24 mouse cellular contexts compared by ENCODE assay signal in genomic region chr19:41421264-41421663, GRCm38 (mm10). TPM values are rescaled to one million over a fixed set of nuclear protein-coding genes. Genes with fewer than 3 reads are reported as not detected.
A peak's percentile ranks its signal among the peaks of the same experiment; 100 is the strongest.
DNase-seq lines count a peak whose midpoint lies in the region; ATAC-seq lines count a peak whose summit lies in the region.
"Had no signal": no experiment of that assay in that cellular context is flagged by ENCODE, and none has a peak within 500 bp of the region (broad histone marks: within the 10 kb centered on the region; RNA-seq: fewer than 3 reads in every experiment).

No protein-coding gene starts in this region.

- no peak for ATAC-seq in liver, embryonic 11.5 days (replicated peaks; ENCODE audit: low FRiP score)
- ATAC-seq in granulocyte monocyte progenitor cell, adult 5-6 weeks (replicated peaks; ENCODE audit: poor library complexity, severe bottlenecking), result peak; percentile 57
- no peak for ATAC-seq in intestine, embryonic 16.5 days
- ATAC-seq in hindbrain, embryonic 12.5 days (ENCODE audit: low FRiP score), result no peak
- ATAC-seq: CD4-positive, CD25-positive, alpha-beta regulatory T cell, adult 4 months; forebrain, embryonic 14.5 days; forebrain, postnatal 0 days; hindbrain, postnatal 0 days; inflammation-experienced regulatory T-cells, adult 6 months; intestine, postnatal 0 days had no signal

- H3K27ac ChIP-seq in liver, embryonic 11.5 days (ENCODE audit: low read depth, low read length), result no peak overlapping the region
- H3K27ac ChIP-seq in intestine, embryonic 16.5 days (ENCODE audit: low read length), result no peak overlapping the region
- H3K27ac ChIP-seq in hindbrain, embryonic 12.5 days, result no peak overlapping the region
- H3K27ac ChIP-seq: embryonic facial prominence, embryonic 12.5 days; embryonic facial prominence, embryonic 15.5 days; hindbrain, embryonic 10.5 days; hindbrain, embryonic 14.5 days; hindbrain, postnatal 0 days had no signal

- no peaks in the 10 kb centered on the region for H3K4me1 ChIP-seq in liver, embryonic 11.5 days (replicated peaks; ENCODE audit: control insufficient read depth, insufficient read depth, low read length)
- no peaks in the 10 kb centered on the region for H3K4me1 ChIP-seq in intestine, embryonic 16.5 days (ENCODE audit: control insufficient read depth, insufficient read depth, low read length)
- H3K4me1 ChIP-seq in hindbrain, embryonic 12.5 days, result no peaks in the 10 kb centered on the region
- H3K4me1 ChIP-seq: embryonic facial prominence, embryonic 12.5 days; embryonic facial prominence, embryonic 15.5 days had no signal

- H3K9me3 ChIP-seq in liver, embryonic 11.5 days (ENCODE audit: control insufficient read depth, low read length), result no peaks in the 10 kb centered on the region
- no peaks in the 10 kb centered on the region for H3K9me3 ChIP-seq in intestine, embryonic 16.5 days (ENCODE audit: control insufficient read depth, low read length)
- H3K9me3 ChIP-seq in hindbrain, embryonic 12.5 days (replicated peaks), result peaks cover 4% of the 10 kb centered on the region
- H3K9me3 ChIP-seq: embryonic facial prominence, embryonic 12.5 days; embryonic facial prominence, embryonic 15.5 days; hindbrain, embryonic 10.5 days had no signal

- WGBS in liver, embryonic 11.5 days, result 30% methylated on average over 2 of the region's 2 CpGs
- 36% methylated on average over 2 of the region's 2 CpGs for WGBS in intestine, embryonic 16.5 days
- 71% methylated on average over 2 of the region's 2 CpGs for WGBS in hindbrain, embryonic 12.5 days

- no peaks in the 10 kb centered on the region for H3K27me3 ChIP-seq in liver, embryonic 11.5 days (replicated peaks; ENCODE audit: control insufficient read depth, insufficient read depth, low read length)
- H3K27me3 ChIP-seq in intestine, embryonic 16.5 days (replicated peaks; ENCODE audit: control insufficient read depth, insufficient read depth, low read length), result no peaks in the 10 kb centered on the region
- H3K27me3 ChIP-seq in hindbrain, embryonic 12.5 days, result no peaks in the 10 kb centered on the region
- H3K27me3 ChIP-seq: embryonic facial prominence, embryonic 12.5 days; embryonic facial prominence, embryonic 15.5 days had no signal

- H3K4me2 ChIP-seq in liver, embryonic 11.5 days, result no peak overlapping the region
- H3K4me2 ChIP-seq in intestine, embryonic 16.5 days (ENCODE audit: low read depth, low read length), result no peak overlapping the region
- no peak overlapping the region for H3K4me2 ChIP-seq in hindbrain, embryonic 12.5 days (replicated peaks)
- H3K4me2 ChIP-seq: embryonic facial prominence, embryonic 12.5 days; embryonic facial prominence, embryonic 15.5 days; heart, embryonic 11.5 days; hindbrain, embryonic 14.5 days had no signal

- no peaks in the 10 kb centered on the region for H3K36me3 ChIP-seq in liver, embryonic 11.5 days (ENCODE audit: control insufficient read depth, insufficient read depth, low read length)
- no peaks in the 10 kb centered on the region for H3K36me3 ChIP-seq in intestine, embryonic 16.5 days (ENCODE audit: control insufficient read depth, insufficient read depth, low read length)
- H3K36me3 ChIP-seq in hindbrain, embryonic 12.5 days, result no peaks in the 10 kb centered on the region
- H3K36me3 ChIP-seq: embryonic facial prominence, embryonic 12.5 days; embryonic facial prominence, embryonic 15.5 days; hindbrain, embryonic 10.5 days had no signal

- no peak overlapping the region for H3K9ac ChIP-seq in liver, embryonic 11.5 days (ENCODE audit: low read depth, low read length)
- H3K9ac ChIP-seq in intestine, embryonic 16.5 days (ENCODE audit: low read depth, low read length), result no peak overlapping the region
- H3K9ac ChIP-seq in hindbrain, embryonic 12.5 days, result no peak overlapping the region
- H3K9ac ChIP-seq: embryonic facial prominence, embryonic 12.5 days; embryonic facial prominence, embryonic 15.5 days; forebrain, postnatal 0 days; hindbrain, embryonic 14.5 days had no signal

- peak; percentile 15 for DNase-seq in liver, embryonic 11.5 days (ENCODE audit: low spot score)
- no peak for DNase-seq in liver
- peak; percentile 34 for DNase-seq in urinary bladder, postnatal 14 days (ENCODE audit: low spot score)
- DNase-seq in urinary bladder, adult 2 months (ENCODE audit: low spot score), result no peak
- DNase-seq: adrenal gland, postnatal 10 days; adrenal gland, postnatal 36 days; cerebellum, adult 18-20 months; cerebellum, adult 9-10 months; forebrain, postnatal 0 days; gastrocnemius, postnatal 36 days; heart, adult 18-20 months had no signal

- no peak overlapping the region for H3K4me3 ChIP-seq in liver, embryonic 11.5 days (ENCODE audit: low read depth, low read length)
- no peak overlapping the region for H3K4me3 ChIP-seq in intestine, embryonic 16.5 days (ENCODE audit: low read length)
- no peak overlapping the region for H3K4me3 ChIP-seq in hindbrain, embryonic 12.5 days
- H3K4me3 ChIP-seq: embryonic facial prominence, embryonic 12.5 days; embryonic facial prominence, embryonic 15.5 days; hindbrain, embryonic 10.5 days had no signal

RNA-seq across cellular contexts. Expression of gene Pik3ap1, which starts 36.4 kb away (rescaled TPM):
- polyA plus RNA-seq in liver, embryonic 11.5 days (2014; fragmentation: Nextera tagmentation; extraction: Ambion mirVana), result 5.4 and 5.6 TPM in 2 replicates
- polyA plus RNA-seq in urinary bladder, adult 2 months (2012; rRNA removed), result 4.0 and 4.5 TPM in 2 replicates
- total RNA-seq in granulocyte monocyte progenitor cell, adult 5-6 weeks (2014; fragmentation: Nextera tagmentation), result 23.3 and 24.6 TPM in 2 replicates
- total RNA-seq in granulocyte monocyte progenitor cell, adult 5-6 weeks (2017), result 23.5 and 26.8 TPM in 2 replicates
- 5.7 and 5.9 TPM in 2 replicates for polyA plus RNA-seq in intestine, embryonic 16.5 days (2015; fragmentation: Nextera tagmentation; extraction: Ambion mirVana)
- polyA plus RNA-seq in hindbrain, embryonic 12.5 days (2016; fragmentation: Nextera tagmentation; extraction: Ambion mirVana), result 2.5 and 2.9 TPM in 2 replicates

Comparison
In these comparisons a context has a peak if more than half of its experiments do, and no peak if none do; other contexts are left out.
1. DNase-seq: peak in liver, embryonic 11.5 days (single experiment) and urinary bladder, postnatal 14 days (single experiment); none in liver (single experiment) and urinary bladder, adult 2 months (single experiment).